Mouse (Mus musculus) midbrain, embryonic 16.5 days (tissue): ENCODE results near the gene Rcbtb2. TPM values are rescaled to one million over a fixed set of nuclear protein-coding genes. Genes with fewer than 3 reads are reported as not detected.

Experiments used
- ATAC-seq: fragments of 200-750 bp; cut with Nextera tagmentation; 2 replicates; pipeline ENCODE4 v1.8.0; 2017; ENCODE audit warnings: moderate TSS enrichment
- H3K27ac ChIP-seq: fragments of 300-500 bp; sonication (generic); 2 replicates; pipeline ENCODE4 v1.5.1; 2014; ENCODE audit warnings: mild to moderate bottlenecking, low read length, mixed read lengths
- H3K27me3 ChIP-seq: fragments of 300-500 bp; sonication (generic); 2 replicates; pipeline ENCODE4 v1.6.1; 2014; ENCODE audit warnings: low read depth, low read length, mixed read lengths; ENCODE audit not compliant: control insufficient read depth, insufficient read depth
- H3K36me3 ChIP-seq: fragments of 300-500 bp; sonication (generic); 2 replicates; pipeline ENCODE4 v1.6.1; 2014; ENCODE audit warnings: mild to moderate bottlenecking, low read length, moderate library complexity, mixed read lengths; ENCODE audit not compliant: control insufficient read depth, insufficient read depth
- H3K4me1 ChIP-seq: fragments of 300-500 bp; sonication (generic); 2 replicates; pipeline ENCODE4 v1.6.1; 2014; ENCODE audit warnings: mild to moderate bottlenecking, low read length, mixed read lengths; ENCODE audit not compliant: control insufficient read depth, insufficient read depth
- H3K4me2 ChIP-seq: fragments of 300-500 bp; sonication (generic); 2 replicates; pipeline ENCODE4 v1.6.1; 2014; ENCODE audit warnings: mild to moderate bottlenecking, low read length, mixed read lengths
- H3K4me3 ChIP-seq: fragments of 300-500 bp; sonication (generic); 2 replicates; pipeline ENCODE4 v1.5.1; 2014; ENCODE audit warnings: low read depth, mild to moderate bottlenecking, low read length, moderate library complexity, mixed read lengths
- H3K9ac ChIP-seq: fragments of 300-500 bp; sonication (generic); 2 replicates; pipeline ENCODE4 v1.6.1; 2014; ENCODE audit warnings: low read depth, low read length, mixed read lengths
- H3K9me3 ChIP-seq: fragments of 300-500 bp; sonication (generic); replicated peaks from 2 replicates; pipeline ENCODE4 v1.6.1; 2014; ENCODE audit warnings: mild to moderate bottlenecking, low read length, mixed read lengths; ENCODE audit not compliant: control insufficient read depth, poor library complexity, severe bottlenecking
- WGBS: fragments of 180-500 bp; shearing (Covaris S2); extraction: QIAGEN DNeasy Blood & Tissue Kit; methylation state at CpG from one replicate; pipeline ENCODE4 v1.1.7; 2014; 5-methylcytosine and 5-hydroxymethylcytosine counted together
- polyA plus RNA-seq: library from polyadenylated mRNA; unstranded; fragments of >200 nt; fragmentation: Nextera tagmentation; extraction: Ambion mirVana; gene quantifications from 2 replicates; pipeline ENCODE4 v1.2.1, GENCODE M21; 2015

The Rcbtb2 gene
- polyA plus RNA-seq, 1 experiment from 2014 or later, result 53.0 TPM

- no peak for ATAC-seq
- H3K4me1 ChIP-seq, result no peaks in the 10 kb centered on the region
- H3K27me3 ChIP-seq, result no peaks in the 10 kb centered on the region
- H3K36me3 ChIP-seq, result peaks cover 4% of the 10 kb centered on the region; the same call in 1 of the 2 replicates
- no peaks in the 10 kb centered on the region for H3K9me3 ChIP-seq
- H3K27ac ChIP-seq, result no peak overlapping the region
- H3K4me2 ChIP-seq, result no peak overlapping the region
- H3K9ac ChIP-seq, result no peak overlapping the region
- no peak overlapping the region for H3K4me3 ChIP-seq
- WGBS, result 88% methylated on average over 1 of the region's 1 CpGs
These were observed 52.2 kb downstream of the Rcbtb2 start for GRCm38 (mm10) chr14:73175031-73175430.

DNA sequence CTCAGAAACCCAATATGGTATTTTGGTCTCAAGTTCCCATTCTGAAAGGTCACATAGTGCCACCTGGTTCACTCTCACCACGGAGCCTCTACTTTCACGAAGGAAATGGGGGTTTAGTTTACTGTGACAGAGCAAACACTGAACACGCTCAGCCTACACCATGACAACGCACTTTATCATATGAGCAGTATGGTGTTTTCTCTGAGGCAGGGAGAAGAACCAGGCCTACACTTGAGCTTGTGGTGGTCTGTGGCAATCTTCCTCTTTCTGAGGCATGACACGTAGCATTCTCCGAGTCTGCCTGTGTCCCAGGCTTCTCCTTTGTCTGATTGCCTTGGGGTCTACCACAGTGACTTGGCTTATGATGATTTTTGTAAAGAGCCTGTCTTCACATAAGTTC is 53.0 kb downstream of the Rcbtb2 start:
- no peak overlapping the region for H3K4me2 ChIP-seq
- no peaks in the 10 kb centered on the region for H3K9me3 ChIP-seq
- H3K9ac ChIP-seq, result no peak overlapping the region
- peaks cover 4% of the 10 kb centered on the region; the same call in 1 of the 2 replicates for H3K36me3 ChIP-seq
- H3K27ac ChIP-seq, result no peak overlapping the region
- H3K4me3 ChIP-seq, result no peak overlapping the region
- H3K4me1 ChIP-seq, result no peaks in the 10 kb centered on the region
- ATAC-seq, result no peak
- WGBS, result 90% methylated on average over 6 of the region's 6 CpGs
- H3K27me3 ChIP-seq, result no peaks in the 10 kb centered on the region

- Histone ChIP-seq H3K9me3 (no peaks in the 10 kb centered on the region), H3K4me2 (no peak overlapping the region), H3K27ac (no peak overlapping the region), H3K36me3 (peaks cover 4% of the 10 kb centered on the region; the same call in 1 of the 2 replicates), H3K4me3 (no peak overlapping the region), H3K4me1 (no peaks in the 10 kb centered on the region), H3K9ac (no peak overlapping the region), H3K27me3 (no peaks in the 10 kb centered on the region)
- 89% methylated on average over 5 of the region's 5 CpGs for WGBS
- no peak for ATAC-seq
These were observed 53.4 kb downstream of the Rcbtb2 start for GRCm38 (mm10) chr14:73176266-73176665.

DNA sequence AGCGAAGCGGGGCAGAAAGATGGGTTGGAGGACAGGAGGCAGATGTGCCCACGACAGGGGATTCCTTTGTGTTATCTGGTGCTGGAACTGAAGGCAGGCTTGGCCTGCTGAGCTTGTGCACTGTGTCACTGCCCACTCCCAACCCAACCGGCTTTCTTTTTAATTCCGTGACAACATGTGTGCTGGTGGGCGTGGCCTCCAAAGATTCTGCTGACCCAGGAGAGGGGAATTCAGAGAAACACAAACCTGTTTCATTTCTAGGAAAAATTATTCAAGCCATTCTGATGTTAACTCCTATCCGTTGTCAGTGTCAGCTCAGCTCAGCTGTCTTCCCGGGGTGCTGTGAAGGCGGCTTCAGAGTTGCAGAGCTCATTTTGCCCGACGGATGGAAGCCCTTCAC is 55.1 kb downstream of the Rcbtb2 start:
- WGBS, result 77% methylated on average over 11 of the region's 11 CpGs

GRCm38 (mm10) chr14:73179221-73179681 is 56.4 kb downstream of the Rcbtb2 start:
- 90% methylated on average over 4 of the region's 4 CpGs for WGBS
- no peak overlapping the region for H3K27ac ChIP-seq
- peaks cover 2% of the 10 kb centered on the region for H3K36me3 ChIP-seq
- ATAC-seq, result no peak
- H3K4me1 ChIP-seq, result no peaks in the 10 kb centered on the region
- H3K4me3 ChIP-seq, result no peak overlapping the region
- no peak overlapping the region for H3K9ac ChIP-seq
- no peak overlapping the region for H3K4me2 ChIP-seq
- H3K9me3 ChIP-seq, result no peaks in the 10 kb centered on the region
- no peaks in the 10 kb centered on the region for H3K27me3 ChIP-seq

More for the DNA sequence above, 55.1 kb downstream of the Rcbtb2 start:
- Histone ChIP-seq H3K27ac (no peak overlapping the region), H3K36me3 (peaks cover 4% of the 10 kb centered on the region), H3K4me1 (no peaks in the 10 kb centered on the region), H3K4me3 (no peak overlapping the region), H3K9me3 (no peaks in the 10 kb centered on the region), H3K4me2 (no peak overlapping the region), H3K9ac (no peak overlapping the region), H3K27me3 (no peaks in the 10 kb centered on the region)
- no peak; the same call in 1 of the 2 replicates for ATAC-seq

- Histone ChIP-seq H3K4me3 (no peak overlapping the region), H3K9ac (no peak overlapping the region), H3K4me1 (no peaks in the 10 kb centered on the region), H3K36me3 (peaks cover 6% of the 10 kb centered on the region; the same call in 1 of the 2 replicates), H3K27me3 (no peaks in the 10 kb centered on the region), H3K27ac (no peak overlapping the region), H3K4me2 (no peak overlapping the region), H3K9me3 (no peaks in the 10 kb centered on the region; the same call in 1 of the 2 replicates)
- WGBS, result 97% methylated on average over 3 of the region's 3 CpGs
- no peak for ATAC-seq
These were observed 57.8 kb downstream of the Rcbtb2 start for GRCm38 (mm10) chr14:73180671-73181070.

GRCm38 (mm10) chr14:73181144-73181543 is 58.3 kb downstream of the Rcbtb2 start:
- H3K27ac ChIP-seq, result no peak overlapping the region
- peaks cover 6% of the 10 kb centered on the region; the same call in 1 of the 2 replicates for H3K36me3 ChIP-seq
- no peaks in the 10 kb centered on the region; the same call in 1 of the 2 replicates for H3K9me3 ChIP-seq
- no peak for ATAC-seq
- no peak overlapping the region for H3K4me2 ChIP-seq
- no peak overlapping the region for H3K9ac ChIP-seq
- no peak overlapping the region for H3K4me3 ChIP-seq
- 43% methylated on average over 2 of the region's 2 CpGs for WGBS
- H3K4me1 ChIP-seq, result no peaks in the 10 kb centered on the region
- H3K27me3 ChIP-seq, result no peaks in the 10 kb centered on the region

GRCm38 (mm10) chr14:73186875-73187274 is 64.0 kb downstream of the Rcbtb2 start:
- H3K36me3 ChIP-seq, result peaks cover 14% of the 10 kb centered on the region
- no peaks in the 10 kb centered on the region for H3K4me1 ChIP-seq
- ATAC-seq, result no peak
- no peak overlapping the region for H3K4me3 ChIP-seq
- no peak overlapping the region for H3K4me2 ChIP-seq
- no peak overlapping the region for H3K27ac ChIP-seq
- WGBS, result 85% methylated on average over 7 of the region's 7 CpGs
- H3K9ac ChIP-seq, result no peak overlapping the region
- H3K27me3 ChIP-seq, result no peaks in the 10 kb centered on the region
- no peaks in the 10 kb centered on the region; the same call in 1 of the 2 replicates for H3K9me3 ChIP-seq

DNA sequence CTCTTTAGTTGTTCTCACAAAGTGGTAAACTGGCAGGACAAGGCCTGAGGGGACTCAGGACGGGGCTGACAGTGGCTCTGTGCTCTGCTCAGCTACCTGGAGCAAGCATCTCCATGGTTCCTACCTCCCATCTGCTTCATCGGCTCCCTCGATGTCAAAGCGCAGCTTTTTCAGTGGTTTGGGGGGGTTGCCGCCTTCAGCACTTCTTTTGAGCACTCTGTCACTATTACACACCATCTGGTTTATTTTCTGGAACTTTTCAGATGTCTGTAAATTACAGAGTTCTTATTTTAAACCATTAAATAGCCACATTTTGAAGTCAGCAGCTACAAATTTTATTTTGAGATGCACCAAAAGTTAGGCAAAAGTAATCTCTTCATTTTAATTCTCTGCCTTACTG is 76.2 kb downstream of the Rcbtb2 start:
- no peaks in the 10 kb centered on the region for H3K27me3 ChIP-seq
- peaks cover 23% of the 10 kb centered on the region for H3K36me3 ChIP-seq
- no peak for ATAC-seq
- WGBS, result 71% methylated on average over 5 of the region's 5 CpGs
- H3K9ac ChIP-seq, result no peak overlapping the region
- H3K9me3 ChIP-seq, result no peaks in the 10 kb centered on the region
- H3K4me1 ChIP-seq, result no peaks in the 10 kb centered on the region
- H3K4me2 ChIP-seq, result no peak overlapping the region
- no peak overlapping the region for H3K4me3 ChIP-seq
- H3K27ac ChIP-seq, result no peak overlapping the region
